Mouse (Mus musculus) kidney, postnatal 14 days (tissue): ENCODE data around the gene Lrrtm1.

Source experiments
- DNase-seq: peaks from one replicate; pipeline ENCODE4 v3.0.0; 2022; ENCODE audit warnings: mixed read lengths

The Lrrtm1 gene

DNA sequence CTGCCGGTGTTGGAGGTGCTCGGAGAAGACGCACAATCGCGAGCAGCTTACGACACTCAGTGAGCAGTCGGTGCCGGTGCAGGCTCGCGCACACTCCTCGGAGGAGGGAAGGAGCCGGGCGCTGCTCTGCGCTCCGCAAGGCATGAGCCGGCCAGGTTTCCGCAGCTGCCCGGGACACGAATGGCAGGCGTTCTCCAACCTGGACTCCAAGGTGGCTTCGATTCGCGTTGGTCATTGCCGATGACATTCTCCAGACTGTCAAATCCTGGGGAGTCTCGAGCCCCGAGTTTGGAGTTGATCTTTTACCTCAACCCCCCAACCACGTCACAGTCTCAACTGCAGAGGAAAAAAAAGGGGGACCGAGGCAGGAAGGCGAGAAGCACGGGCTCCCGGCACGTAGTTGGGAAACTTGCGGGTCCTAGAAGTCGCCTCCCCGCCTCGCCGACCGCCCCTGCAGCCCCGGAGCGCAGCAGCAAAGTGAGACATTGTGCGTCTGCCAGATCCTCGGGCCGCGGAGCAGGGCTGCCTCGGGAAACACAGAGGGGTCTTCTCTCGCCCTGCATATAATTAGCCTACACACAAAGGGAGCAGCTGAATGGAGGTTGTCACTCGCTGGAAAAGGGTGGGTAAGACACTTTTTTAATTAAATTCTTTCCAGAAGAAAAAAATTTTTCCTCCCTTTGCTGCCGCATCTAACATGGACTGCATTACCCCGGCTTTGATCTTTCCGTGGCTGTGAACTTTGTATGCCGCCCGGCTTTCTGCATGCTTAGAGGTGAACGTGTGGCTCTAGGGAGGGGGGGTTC, at the start of gene Lrrtm1:
Lrrtm1 (plus strand) TSS at position 89 of the 806 bp plus-strand sequence.
- DNase-seq: peak; percentile 56

GRCm38 (mm10) chr6:77196650-77197049, 45.8 kb upstream of the Lrrtm1 start:
- no peak for DNase-seq

- no peak for DNase-seq
Observed at GRCm38 (mm10) chr6:77199375-77199774, 43.1 kb upstream of the Lrrtm1 start.

GRCm38 (mm10) chr6:77209183-77209582, 33.3 kb upstream of the Lrrtm1 start:
- DNase-seq: no peak

GRCm38 (mm10) chr6:77209929-77210328, 32.6 kb upstream of the Lrrtm1 start:
- DNase-seq: no peak

DNA sequence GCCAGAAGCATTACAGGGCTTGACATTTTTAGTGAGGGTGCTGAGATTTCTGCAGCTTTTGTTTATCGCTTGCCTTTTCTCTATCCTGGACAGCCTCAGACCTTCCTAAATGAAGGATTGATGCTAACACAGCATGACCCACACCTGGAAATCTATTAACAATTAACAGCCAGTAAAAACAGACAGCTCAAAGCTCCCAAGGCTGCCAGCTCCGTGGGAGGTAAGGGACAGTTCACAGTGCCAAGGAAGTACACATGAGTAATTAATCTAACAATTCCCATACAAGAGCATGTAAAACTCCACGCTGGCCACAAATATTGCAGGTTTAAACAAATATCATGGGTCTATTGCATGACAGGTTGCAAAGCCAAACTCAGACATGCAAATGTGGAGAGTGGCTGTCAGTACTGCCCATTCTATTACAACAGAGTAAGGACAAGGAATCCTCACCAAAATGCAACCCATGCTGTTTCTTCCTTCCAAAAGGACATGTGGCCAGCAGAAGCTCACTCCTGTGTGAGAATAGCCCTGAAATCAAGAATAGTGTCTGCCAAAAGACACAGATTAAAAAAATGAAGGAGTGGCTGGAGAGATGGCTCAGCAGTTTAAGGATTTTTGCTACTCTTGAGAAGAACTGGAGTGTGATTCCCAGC, 28.6 kb upstream of the Lrrtm1 start:
- peak; percentile 62 for DNase-seq

GRCm38 (mm10) chr6:77215322-77215721, 27.2 kb upstream of the Lrrtm1 start:
- no peak for DNase-seq

GRCm38 (mm10) chr6:77218875-77219274, 23.6 kb upstream of the Lrrtm1 start:
- DNase-seq: peak; percentile 34

- no peak for DNase-seq
Observed at GRCm38 (mm10) chr6:77220776-77221175, 21.7 kb upstream of the Lrrtm1 start.

DNA sequence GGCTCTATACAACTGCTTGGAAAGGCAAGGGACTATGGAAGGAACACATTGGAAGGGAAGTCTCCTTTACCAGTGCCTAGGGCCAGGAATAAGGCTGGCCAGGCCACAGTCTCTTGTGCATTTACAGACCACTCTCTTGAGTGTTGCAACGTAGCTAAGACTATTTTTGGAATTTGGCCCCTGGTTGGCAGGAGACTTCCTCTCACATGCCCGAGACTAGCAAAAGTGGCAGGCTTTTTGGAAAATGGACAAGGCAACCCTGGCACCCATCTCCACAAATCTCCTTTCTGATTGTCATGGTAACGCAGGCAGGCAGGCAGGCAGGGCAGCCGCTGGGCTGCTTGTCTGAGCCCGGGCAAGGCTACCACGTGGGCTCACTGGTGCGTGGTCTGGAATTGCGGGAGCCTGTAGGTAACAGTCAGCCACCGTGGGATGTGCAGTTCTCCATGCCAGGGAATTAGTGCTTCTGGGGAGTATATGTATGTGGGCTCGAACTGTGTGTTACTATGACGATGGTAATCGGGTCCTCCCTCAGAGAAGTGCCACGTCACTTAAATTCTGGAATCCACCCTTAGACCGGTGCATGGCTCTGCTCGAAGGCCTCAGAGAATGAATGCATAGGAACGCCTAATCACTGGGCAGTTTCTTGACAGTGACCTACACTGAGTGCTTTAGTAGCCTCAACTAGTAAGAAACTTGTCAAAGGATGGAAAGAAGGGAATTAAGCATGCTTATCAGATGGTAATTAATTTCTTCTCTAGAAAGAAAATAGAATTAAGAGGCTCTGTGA, 19.4 kb upstream of the Lrrtm1 start:
- DNase-seq: no peak

DNA sequence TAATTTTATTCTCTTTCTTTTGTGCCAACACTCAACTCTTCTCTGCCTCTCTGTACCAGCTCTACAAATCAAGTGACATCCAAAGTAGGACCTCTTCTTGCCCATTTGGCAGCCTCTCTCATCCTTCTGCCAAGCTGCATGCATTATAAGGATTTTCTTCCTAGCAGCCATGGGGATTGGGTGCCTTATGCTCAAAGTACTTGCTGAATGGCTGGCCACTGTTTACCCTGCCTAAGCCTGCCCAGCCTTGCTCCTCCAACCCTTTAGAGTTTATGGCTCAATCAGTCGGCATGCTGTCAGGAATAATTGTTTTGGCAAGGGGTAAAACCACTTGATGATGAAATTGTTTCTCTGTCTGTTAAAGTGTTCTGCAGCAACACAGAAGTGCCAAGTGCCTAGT, 2.1 kb upstream of the Lrrtm1 start:
- no peak for DNase-seq

DNA sequence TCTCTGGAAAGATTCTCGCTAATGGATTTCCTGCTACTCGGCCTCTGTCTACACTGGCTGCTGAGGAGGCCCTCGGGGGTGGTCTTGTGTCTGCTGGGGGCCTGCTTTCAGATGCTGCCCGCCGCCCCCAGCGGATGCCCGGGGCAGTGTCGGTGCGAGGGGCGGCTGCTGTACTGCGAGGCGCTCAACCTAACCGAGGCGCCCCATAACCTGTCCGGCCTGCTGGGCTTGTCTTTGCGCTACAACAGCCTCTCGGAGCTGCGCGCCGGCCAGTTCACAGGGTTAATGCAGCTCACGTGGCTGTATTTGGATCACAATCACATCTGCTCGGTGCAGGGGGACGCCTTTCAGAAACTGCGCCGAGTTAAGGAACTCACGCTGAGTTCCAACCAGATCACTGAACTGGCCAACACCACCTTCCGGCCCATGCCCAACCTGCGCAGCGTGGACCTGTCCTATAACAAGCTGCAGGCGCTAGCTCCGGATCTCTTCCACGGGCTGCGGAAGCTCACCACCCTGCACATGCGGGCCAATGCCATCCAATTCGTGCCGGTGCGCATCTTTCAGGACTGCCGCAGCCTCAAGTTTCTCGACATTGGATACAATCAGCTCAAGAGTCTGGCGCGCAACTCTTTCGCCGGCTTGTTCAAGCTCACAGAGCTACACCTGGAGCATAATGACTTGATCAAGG, 1.2 kb downstream of the Lrrtm1 start:
- DNase-seq: peak; percentile 22

GRCm38 (mm10) chr6:77253480-77253879, 11.0 kb downstream of the Lrrtm1 start:
- no peak for DNase-seq

GRCm38 (mm10) chr6:77256348-77256747, 13.9 kb downstream of the Lrrtm1 start:
- peak; percentile 13 for DNase-seq

- peak; percentile 24 for DNase-seq
Observed at GRCm38 (mm10) chr6:77257358-77258105, 15.0 kb downstream of the Lrrtm1 start.

DNA sequence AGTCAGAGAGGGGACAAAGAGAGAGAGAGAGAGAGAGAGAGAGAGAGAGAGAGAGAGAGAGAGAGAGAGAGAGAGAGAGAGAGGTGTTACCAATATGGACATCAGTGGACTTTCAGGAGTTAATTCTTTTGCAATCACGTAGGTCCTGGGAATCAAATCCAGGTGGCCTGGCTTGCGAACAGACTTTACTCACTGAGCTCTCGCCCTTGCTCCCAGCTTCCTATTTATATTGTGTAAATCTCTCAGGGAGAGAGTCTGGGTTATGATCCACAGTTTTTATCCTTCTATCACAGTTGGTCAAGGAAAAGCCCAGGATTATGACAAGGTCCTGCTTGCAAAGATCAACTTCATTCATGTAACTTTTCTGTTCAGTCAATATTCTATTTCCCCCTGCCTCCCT, 22.7 kb downstream of the Lrrtm1 start:
- DNase-seq: no peak

GRCm38 (mm10) chr6:77278794-77279193, 36.3 kb downstream of the Lrrtm1 start:
- DNase-seq: no peak

- no peak for DNase-seq
Observed at GRCm38 (mm10) chr6:77286317-77286716, 43.8 kb downstream of the Lrrtm1 start.

- no peak for DNase-seq
Observed at GRCm38 (mm10) chr6:77288402-77288801, 45.9 kb downstream of the Lrrtm1 start.

DNA sequence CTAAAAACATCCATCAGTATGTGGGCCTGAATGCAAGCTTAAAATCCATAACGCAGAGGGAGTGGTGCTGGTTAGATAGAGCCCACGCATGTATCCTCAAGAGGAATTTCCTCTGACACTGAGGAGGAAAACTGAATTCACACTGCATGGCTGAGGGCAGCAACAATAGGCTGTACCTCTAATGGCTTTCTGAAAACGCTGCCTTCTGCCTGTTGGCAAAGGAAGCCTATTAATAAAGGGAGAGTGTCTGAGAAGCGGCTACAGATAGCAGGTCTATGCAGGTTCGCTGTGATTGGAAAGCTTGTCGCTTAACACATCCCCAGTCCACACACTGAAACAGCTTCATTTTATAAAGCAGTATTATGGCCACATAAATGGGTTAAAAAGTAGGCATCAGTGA, 48.9 kb downstream of the Lrrtm1 start:
- no peak for DNase-seq

- DNase-seq: no peak
Observed at GRCm38 (mm10) chr6:77301305-77301704, 58.8 kb downstream of the Lrrtm1 start.

DNA sequence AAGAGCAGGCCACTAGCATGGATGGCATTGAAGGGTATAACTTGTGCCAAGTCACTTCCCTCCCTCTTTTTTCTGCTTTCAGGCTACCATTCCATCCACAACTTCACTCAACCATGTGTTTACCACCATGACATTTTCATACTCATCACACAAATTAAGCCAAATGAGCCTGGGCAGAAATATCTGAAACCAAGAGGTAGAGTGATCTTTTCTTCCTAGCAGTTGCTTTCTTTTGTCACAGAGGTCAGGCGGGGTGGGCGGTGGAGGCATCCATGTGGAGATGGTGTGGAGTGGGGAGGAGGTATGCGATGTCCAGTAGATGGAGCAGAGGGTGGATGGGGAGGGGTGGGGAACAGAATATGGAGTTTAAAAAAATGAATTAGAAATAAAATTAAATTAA, 64.3 kb downstream of the Lrrtm1 start:
- no peak for DNase-seq
